Mouse (Mus musculus): ENCODE measurements at regions not wholly inside any gene's neighbourhood (a gene's known extent, or its start where the extent isn't known, plus 50 kb on each side); places are given as distances from the start of the nearest gene placed in this dataset.

- 63% methylated on average over 3 of the region's 3 CpGs for WGBS (ENCODE audit: insufficient replicate concordance)
- Histone ChIP-seq H3K27ac (ENCODE audit: low read depth, low read length) (no peak overlapping the region), H3K4me3 (ENCODE audit: low read depth, low read length) (no peak overlapping the region), H3K4me2 (no peak overlapping the region), H3K4me1 (ENCODE audit: control insufficient read depth, insufficient read depth, low read length) (no peaks in the 10 kb centered on the region), H3K9ac (ENCODE audit: low read depth, low read length) (no peak overlapping the region), H3K36me3 (ENCODE audit: control insufficient read depth, insufficient read depth, low read length) (no peaks in the 10 kb centered on the region), H3K27me3 (ENCODE audit: control insufficient read depth, insufficient read depth, low read length) (no peaks in the 10 kb centered on the region), H3K9me3 (replicated peaks; ENCODE audit: control insufficient read depth, low read length) (no peaks in the 10 kb centered on the region)
- no peak for ATAC-seq (replicated peaks; ENCODE audit: insufficient number of reproducible peaks, low FRiP score, low TSS enrichment)
Measured at GRCm38 (mm10) chr2:72627915-72628314, 152.0 kb downstream of the Cdca7 start.

GRCm38 (mm10) chr2:72628626-72629470 lies 152.9 kb downstream of the Cdca7 start:
- H3K27me3 ChIP-seq (ENCODE audit: control insufficient read depth, insufficient read depth, low read length) = no peaks in the 10 kb centered on the region
- no peak overlapping the region for H3K4me2 ChIP-seq
- no peaks in the 10 kb centered on the region for H3K4me1 ChIP-seq (ENCODE audit: control insufficient read depth, insufficient read depth, low read length)
- no peak overlapping the region for H3K27ac ChIP-seq (ENCODE audit: low read depth, low read length)
- no peaks in the 10 kb centered on the region for H3K36me3 ChIP-seq (ENCODE audit: control insufficient read depth, insufficient read depth, low read length)
- no peaks in the 10 kb centered on the region for H3K9me3 ChIP-seq (replicated peaks; ENCODE audit: control insufficient read depth, low read length)
- no peak overlapping the region for H3K9ac ChIP-seq (ENCODE audit: low read depth, low read length)
- WGBS (ENCODE audit: insufficient replicate concordance) = 55% methylated on average over 16 of the region's 16 CpGs
- ATAC-seq (replicated peaks; ENCODE audit: insufficient number of reproducible peaks, low FRiP score, low TSS enrichment) = no peak
- H3K4me3 ChIP-seq (ENCODE audit: low read depth, low read length) = no peak overlapping the region

- 84% methylated on average over 14 of the region's 14 CpGs for WGBS (ENCODE audit: insufficient replicate concordance)
- H3K4me2 ChIP-seq = no peak overlapping the region
- H3K36me3 ChIP-seq (ENCODE audit: control insufficient read depth, insufficient read depth, low read length) = no peaks in the 10 kb centered on the region
Measured at GRCm38 (mm10) chr2:72629691-72630461, 153.9 kb downstream of the Cdca7 start.

GRCm38 (mm10) chr2:72637881-72638620 lies 162.1 kb downstream of the Cdca7 start:
- no peak for ATAC-seq (replicated peaks; ENCODE audit: insufficient number of reproducible peaks, low FRiP score, low TSS enrichment)
- 54% methylated on average over 9 of the region's 9 CpGs for WGBS (ENCODE audit: insufficient replicate concordance)
- H3K9ac ChIP-seq (ENCODE audit: low read depth, low read length) = no peak overlapping the region
- H3K27me3 ChIP-seq (ENCODE audit: control insufficient read depth, insufficient read depth, low read length) = no peaks in the 10 kb centered on the region
- H3K9me3 ChIP-seq (replicated peaks; ENCODE audit: control insufficient read depth, low read length) = no peaks in the 10 kb centered on the region
- no peaks in the 10 kb centered on the region for H3K36me3 ChIP-seq (ENCODE audit: control insufficient read depth, insufficient read depth, low read length)
- no peak overlapping the region for H3K4me3 ChIP-seq (ENCODE audit: low read depth, low read length)
- no peaks in the 10 kb centered on the region for H3K4me1 ChIP-seq (ENCODE audit: control insufficient read depth, insufficient read depth, low read length)
- H3K4me2 ChIP-seq = no peak overlapping the region
- no peak overlapping the region for H3K27ac ChIP-seq (ENCODE audit: low read depth, low read length)

More at GRCm38 (mm10) chr2:72629691-72630461, 153.9 kb downstream of the Cdca7 start:
- H3K4me1 ChIP-seq (ENCODE audit: control insufficient read depth, insufficient read depth, low read length) = no peaks in the 10 kb centered on the region
- no peak for ATAC-seq (replicated peaks; ENCODE audit: insufficient number of reproducible peaks, low FRiP score, low TSS enrichment)
- no peak overlapping the region for H3K27ac ChIP-seq (ENCODE audit: low read depth, low read length)
- H3K9me3 ChIP-seq (replicated peaks; ENCODE audit: control insufficient read depth, low read length) = no peaks in the 10 kb centered on the region
- no peak overlapping the region for H3K9ac ChIP-seq (ENCODE audit: low read depth, low read length)
- H3K4me3 ChIP-seq (ENCODE audit: low read depth, low read length) = no peak overlapping the region
- H3K27me3 ChIP-seq (ENCODE audit: control insufficient read depth, insufficient read depth, low read length) = no peaks in the 10 kb centered on the region

- Histone ChIP-seq H3K36me3 (ENCODE audit: control insufficient read depth, insufficient read depth, low read length) (no peaks in the 10 kb centered on the region), H3K4me2 (no peak overlapping the region), H3K9me3 (replicated peaks; ENCODE audit: control insufficient read depth, low read length) (no peaks in the 10 kb centered on the region), H3K9ac (ENCODE audit: low read depth, low read length) (no peak overlapping the region), H3K27ac (ENCODE audit: low read depth, low read length) (no peak overlapping the region), H3K4me1 (ENCODE audit: control insufficient read depth, insufficient read depth, low read length) (no peaks in the 10 kb centered on the region), H3K27me3 (ENCODE audit: control insufficient read depth, insufficient read depth, low read length) (no peaks in the 10 kb centered on the region), H3K4me3 (ENCODE audit: low read depth, low read length) (no peak overlapping the region)
- ATAC-seq (replicated peaks; ENCODE audit: insufficient number of reproducible peaks, low FRiP score, low TSS enrichment) = no peak
- WGBS (ENCODE audit: insufficient replicate concordance) = 46% methylated on average over 4 of the region's 4 CpGs
Measured at GRCm38 (mm10) chr2:72639022-72639421, 163.1 kb downstream of the Cdca7 start.

GRCm38 (mm10) chr2:72641228-72641627 lies 165.3 kb downstream of the Cdca7 start:
- Histone ChIP-seq H3K36me3 (ENCODE audit: control insufficient read depth, insufficient read depth, low read length) (no peaks in the 10 kb centered on the region), H3K27me3 (ENCODE audit: control insufficient read depth, insufficient read depth, low read length) (no peaks in the 10 kb centered on the region), H3K9me3 (replicated peaks; ENCODE audit: control insufficient read depth, low read length) (no peaks in the 10 kb centered on the region), H3K4me1 (ENCODE audit: control insufficient read depth, insufficient read depth, low read length) (no peaks in the 10 kb centered on the region), H3K4me2 (no peak overlapping the region), H3K4me3 (ENCODE audit: low read depth, low read length) (no peak overlapping the region), H3K9ac (ENCODE audit: low read depth, low read length) (no peak overlapping the region), H3K27ac (ENCODE audit: low read depth, low read length) (no peak overlapping the region)
- no peak for ATAC-seq (replicated peaks; ENCODE audit: insufficient number of reproducible peaks, low FRiP score, low TSS enrichment)

GRCm38 (mm10) chr2:72644151-72644843 lies 168.3 kb downstream of the Cdca7 start:
- WGBS (ENCODE audit: insufficient replicate concordance) = 70% methylated on average over 10 of the region's 10 CpGs
- ATAC-seq (replicated peaks; ENCODE audit: insufficient number of reproducible peaks, low FRiP score, low TSS enrichment) = no peak
- Histone ChIP-seq H3K4me3 (ENCODE audit: low read depth, low read length) (no peak overlapping the region), H3K27ac (ENCODE audit: low read depth, low read length) (no peak overlapping the region), H3K4me1 (ENCODE audit: control insufficient read depth, insufficient read depth, low read length) (peaks cover 7% of the 10 kb centered on the region; the same call in 1 of the 2 replicates), H3K9ac (ENCODE audit: low read depth, low read length) (no peak overlapping the region), H3K9me3 (replicated peaks; ENCODE audit: control insufficient read depth, low read length) (no peaks in the 10 kb centered on the region), H3K36me3 (ENCODE audit: control insufficient read depth, insufficient read depth, low read length) (no peaks in the 10 kb centered on the region), H3K27me3 (ENCODE audit: control insufficient read depth, insufficient read depth, low read length) (no peaks in the 10 kb centered on the region), H3K4me2 (no peak overlapping the region)

GRCm38 (mm10) chr2:72647642-72648041 lies 171.7 kb downstream of the Cdca7 start:
- Histone ChIP-seq H3K4me1 (ENCODE audit: control insufficient read depth, insufficient read depth, low read length) (peaks cover 7% of the 10 kb centered on the region; the same call in 1 of the 2 replicates), H3K4me2 (no peak overlapping the region), H3K36me3 (ENCODE audit: control insufficient read depth, insufficient read depth, low read length) (no peaks in the 10 kb centered on the region), H3K9ac (ENCODE audit: low read depth, low read length) (no peak overlapping the region), H3K27ac (ENCODE audit: low read depth, low read length) (no peak overlapping the region), H3K9me3 (replicated peaks; ENCODE audit: control insufficient read depth, low read length) (no peaks in the 10 kb centered on the region), H3K27me3 (ENCODE audit: control insufficient read depth, insufficient read depth, low read length) (no peaks in the 10 kb centered on the region), H3K4me3 (ENCODE audit: low read depth, low read length) (no peak overlapping the region)
- ATAC-seq (replicated peaks; ENCODE audit: insufficient number of reproducible peaks, low FRiP score, low TSS enrichment) = no peak
- 58% methylated on average over 5 of the region's 5 CpGs for WGBS (ENCODE audit: insufficient replicate concordance)
